15 mouse cellular contexts compared by ENCODE assay signal in the genomic region with DNA sequence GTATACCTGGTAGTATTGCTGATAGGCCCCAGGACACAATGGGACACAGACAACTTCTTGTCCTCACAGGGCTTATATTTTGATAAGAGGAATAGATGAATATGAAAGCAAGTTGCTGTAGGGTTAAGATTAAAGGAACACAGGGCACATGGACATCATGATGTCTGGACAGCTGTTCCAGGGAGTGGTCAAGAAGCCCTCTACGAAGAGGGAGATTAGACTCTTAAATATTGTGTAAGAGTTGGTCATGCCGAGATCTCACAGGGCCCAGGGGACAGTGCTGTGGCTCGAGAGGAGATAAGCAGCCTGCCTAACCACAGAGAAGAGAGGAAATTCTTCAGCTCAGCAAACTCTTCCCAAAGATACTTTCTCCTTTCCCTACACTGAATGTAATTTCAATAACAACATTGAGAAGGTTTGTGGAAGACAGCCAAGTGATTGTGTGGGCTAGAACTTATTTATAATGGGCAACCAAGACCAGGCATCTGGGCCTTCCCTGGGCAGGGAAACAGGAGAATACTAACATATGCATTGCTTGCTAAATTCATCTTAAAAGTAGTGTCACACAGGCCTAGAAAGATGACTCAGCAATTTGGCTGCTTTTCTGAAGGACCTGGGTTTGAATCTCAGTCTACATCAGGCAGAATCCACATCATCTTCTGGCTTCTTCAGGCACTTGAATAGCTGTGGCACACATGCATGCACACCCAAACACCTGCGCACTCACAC.
DNase-seq lines count a peak whose midpoint lies in the region; ATAC-seq and TF ChIP-seq lines count a peak whose summit lies in the region.
"Had no signal": no experiment of that assay in that cellular context is flagged by ENCODE, and none has a peak within 500 bp of the region (broad histone marks: within the 10 kb centered on the region; RNA-seq: fewer than 3 reads in every experiment).

No protein-coding gene starts in this region.

- no peak overlapping the region for H3K9ac ChIP-seq in liver, embryonic 11.5 days (ENCODE audit: low read depth, low read length)
- no peak overlapping the region for H3K9ac ChIP-seq in liver, postnatal 0 days (replicated peaks)

- H3K36me3 ChIP-seq in liver, embryonic 11.5 days (ENCODE audit: control insufficient read depth, insufficient read depth, low read length), result no peaks in the 10 kb centered on the region
- no peaks in the 10 kb centered on the region for H3K36me3 ChIP-seq in liver, postnatal 0 days (replicated peaks; ENCODE audit: insufficient read depth, low read length)

- H3K4me2 ChIP-seq in liver, embryonic 11.5 days, result no peak overlapping the region
- no peak overlapping the region for H3K4me2 ChIP-seq in liver, postnatal 0 days (ENCODE audit: low read depth, low read length)
- H3K4me2 ChIP-seq: heart, embryonic 11.5 days; midbrain, embryonic 11.5 days had no signal

- DNase-seq in heart, adult 11 months, result peak; percentile 95
- no peak for DNase-seq in heart, postnatal 14 days
- no peak for DNase-seq in liver, embryonic 11.5 days (ENCODE audit: low spot score)
- no peak for DNase-seq in liver, postnatal 0 days
- peak; percentile 72 for DNase-seq in brain, adult 2 months (ENCODE audit: low read depth, low spot score)
- peak; percentile 30 to 34 for DNase-seq in right cerebral cortex, postnatal 36 days (ENCODE audit: low spot score in 2 of 2)
- no peak for DNase-seq in thymus, postnatal 4 days
- DNase-seq: gastrocnemius, adult 2 months; lung, adult 18-20 months; lung, postnatal 36 days had no signal

- H3K9me3 ChIP-seq in liver, embryonic 11.5 days (ENCODE audit: control insufficient read depth, low read length), result no peaks in the 10 kb centered on the region
- H3K9me3 ChIP-seq in liver, postnatal 0 days (ENCODE audit: low read length), result no peaks in the 10 kb centered on the region

- intact Hi-C loops in heart, postnatal 14 days (cut with DNase I), result no loop called here

- H3K4me1 ChIP-seq in liver, embryonic 11.5 days (replicated peaks; ENCODE audit: control insufficient read depth, insufficient read depth, low read length), result no peaks in the 10 kb centered on the region; the same call in 1 of the 2 replicates
- no peaks in the 10 kb centered on the region for H3K4me1 ChIP-seq in liver, postnatal 0 days (ENCODE audit: insufficient read depth)

- no peaks in the 10 kb centered on the region for H3K27me3 ChIP-seq in liver, embryonic 11.5 days (replicated peaks; ENCODE audit: control insufficient read depth, insufficient read depth, low read length)
- H3K27me3 ChIP-seq in liver, postnatal 0 days (ENCODE audit: insufficient read depth, low read length), result no peaks in the 10 kb centered on the region

- no peak overlapping the region for H3K4me3 ChIP-seq in liver, embryonic 11.5 days (ENCODE audit: low read depth, low read length)
- no peak overlapping the region for H3K4me3 ChIP-seq in liver, postnatal 0 days (ENCODE audit: low read depth, low read length)
- H3K4me3 ChIP-seq: gastrocnemius, adult 2 months had no signal

- no peak for TF ChIP-seq EP300 in liver, postnatal 0 days (IDR thresholded peaks at IDR 0.05; ENCODE audit: low read depth)

- TF ChIP-seq CTCF in liver, postnatal 0 days (IDR thresholded peaks at IDR 0.05; ENCODE audit: low read depth), result no peak

- ATAC-seq in liver, embryonic 11.5 days (replicated peaks; ENCODE audit: low FRiP score), result 0 out of 2 replicates have a peak, but pooled peaks have one; percentile 36
- ATAC-seq in liver, postnatal 0 days, result no peak
- ATAC-seq in megakaryocyte-erythroid progenitor cell, adult 5-6 weeks (replicated peaks; ENCODE audit: low FRiP score, low TSS enrichment, poor library complexity, severe bottlenecking), result no peak
- ATAC-seq: CD4-positive, CD25-positive, alpha-beta regulatory T cell, adult 4 months; inflammation-experienced regulatory T-cells, adult 6 months had no signal

- WGBS in liver, embryonic 11.5 days, result 44% methylated on average over 4 of the region's 4 CpGs
- WGBS in liver, postnatal 0 days (ENCODE audit: insufficient replicate concordance), result 35% methylated on average over 4 of the region's 4 CpGs

- H3K27ac ChIP-seq in liver, embryonic 11.5 days (ENCODE audit: low read depth, low read length), result no peak overlapping the region
- no peak overlapping the region for H3K27ac ChIP-seq in liver, postnatal 0 days (ENCODE audit: low read depth)
- H3K27ac ChIP-seq: gastrocnemius, adult 2 months had no signal

Comparison
In these comparisons a context has a peak if more than half of its experiments do, and no peak if none do; other contexts are left out.
1. DNase-seq: peak in heart, adult 11 months (single experiment), brain, adult 2 months (single experiment) and right cerebral cortex, postnatal 36 days (2 of 2); none in heart, postnatal 14 days (0 of 2), liver, embryonic 11.5 days (single experiment), liver, postnatal 0 days (single experiment) and thymus, postnatal 4 days (single experiment).